Comparison of ENCODE assay signal across 8 mouse cellular contexts in genomic region chr16:21641944-21642343, GRCm38 (mm10). TPM values are rescaled to one million over a fixed set of nuclear protein-coding genes. Genes with fewer than 3 reads are reported as not detected.
DNase-seq lines count a peak whose midpoint lies in the region; ATAC-seq and TF ChIP-seq lines count a peak whose summit lies in the region.
"Had no signal": no experiment of that assay in that cellular context is flagged by ENCODE, and none has a peak within 500 bp of the region (broad histone marks: within the 10 kb centered on the region; RNA-seq: fewer than 3 reads in every experiment).

No protein-coding gene starts in this region.

- peaks cover 0 to 11% of the 10 kb centered on the region in 2 experiments; a peak in 2 of 4 replicates for H3K36me3 ChIP-seq in MEL (ENCODE audit: control insufficient read depth in 1 of 2, insufficient read depth in 2 of 2, low read length in 2 of 2)
- H3K36me3 ChIP-seq in lung, postnatal 0 days (ENCODE audit: insufficient read depth, low read length), result no peaks in the 10 kb centered on the region

- TF ChIP-seq POLR2A in MEL (IDR thresholded peaks at IDR 0.05; ENCODE audit: control insufficient read depth in 1 of 2, insufficient read depth in 1 of 2, low read depth in 1 of 2, low read length in 2 of 2, poor library complexity in 1 of 2), result no peak

- DNase-seq in MEL (ENCODE audit: low read depth, low spot score), result peak; percentile 83
- DNase-seq in kidney, adult 11 months, result peak; percentile 64
- DNase-seq in lung, postnatal 0 days (ENCODE audit: low spot score), result peak; percentile 88
- DNase-seq in cerebellum, postnatal 10 days, result no peak
- DNase-seq in cerebellum, adult 11 months, result no peak
- no peak for DNase-seq in ovary, adult 18-20 months (ENCODE audit: low spot score)

- peak; percentile 75 to 79 for TF ChIP-seq EP300 in MEL (IDR thresholded peaks at IDR 0.05; ENCODE audit: low read depth in 1 of 2, low read length in 2 of 2)
- TF ChIP-seq EP300 in lung, postnatal 0 days (IDR thresholded peaks at IDR 0.05), result peak; percentile 91

- no peak for TF ChIP-seq RAD21 in MEL (IDR thresholded peaks at IDR 0.05; ENCODE audit: low read depth, low read length)

- ATAC-seq in common myeloid progenitor, adult 5-6 weeks (replicated peaks; ENCODE audit: low read depth, poor library complexity, severe bottlenecking), result peak; percentile 72
- peak; percentile 73 for ATAC-seq in lung, postnatal 0 days

- H3K27me3 ChIP-seq in MEL (ENCODE audit: control insufficient read depth in 1 of 2, insufficient read depth in 2 of 2, low read length in 2 of 2), result no peaks in the 10 kb centered on the region
- no peaks in the 10 kb centered on the region for H3K27me3 ChIP-seq in lung, postnatal 0 days (replicated peaks; ENCODE audit: insufficient read depth, low read length)
- H3K27me3 ChIP-seq: neural tube, embryonic 12.5 days had no signal

- no peaks in the 10 kb centered on the region for H3K9me3 ChIP-seq in MEL (replicated peaks; ENCODE audit: insufficient read depth, low read length)
- H3K9me3 ChIP-seq in lung, postnatal 0 days (ENCODE audit: low read length), result no peaks in the 10 kb centered on the region
- H3K9me3 ChIP-seq: neural tube, embryonic 12.5 days had no signal

- no peaks in the 10 kb centered on the region for H3K79me2 ChIP-seq in MEL (ENCODE audit: control insufficient read depth, insufficient read depth, low read length, poor library complexity)

- peaks cover 9 to 22% of the 10 kb centered on the region in 2 experiments for H3K4me1 ChIP-seq in MEL (ENCODE audit: control insufficient read depth in 1 of 2, insufficient read depth in 2 of 2, low read length in 2 of 2)
- peaks cover 16% of the 10 kb centered on the region; the same call in 1 of the 2 replicates for H3K4me1 ChIP-seq in lung, postnatal 0 days (ENCODE audit: insufficient read depth, low read depth, low read length)

- peak overlapping the region; percentile 17; the same call in 1 of the 2 replicates for H3K9ac ChIP-seq in MEL (ENCODE audit: control insufficient read depth, low read depth, low read length, poor library complexity, severe bottlenecking)
- no peak overlapping the region for H3K9ac ChIP-seq in lung, postnatal 0 days (replicated peaks; ENCODE audit: low read depth)
- H3K9ac ChIP-seq: neural tube, embryonic 12.5 days had no signal

- H3K27ac ChIP-seq in MEL (ENCODE audit: control insufficient read depth, low read depth, low read length), result peak overlapping the region; percentile 67
- peak overlapping the region; percentile 54; the same call in 1 of the 2 replicates for H3K27ac ChIP-seq in lung, postnatal 0 days (ENCODE audit: low read length)
- H3K27ac ChIP-seq: neural tube, embryonic 12.5 days had no signal

- no peak for TF ChIP-seq CTCF in MEL (IDR thresholded peaks at IDR 0.05 in 2 of 3, conservative IDR thresholded peaks at IDR 0.05 in 1 of 3; ENCODE audit: control insufficient read depth in 1 of 3, insufficient read depth in 1 of 3, low read depth in 2 of 3, low read length in 3 of 3, poor library complexity in 1 of 3, severe bottlenecking in 1 of 3)
- TF ChIP-seq CTCF in lung, postnatal 0 days (IDR thresholded peaks at IDR 0.05), result no peak

- WGBS in lung, postnatal 0 days, result 23% methylated on average over 3 of the region's 3 CpGs

- no peak overlapping the region for H3K4me3 ChIP-seq in MEL (ENCODE audit: control insufficient read depth in 1 of 2, insufficient read depth in 1 of 2, low read depth in 2 of 2, low read length in 2 of 2)
- H3K4me3 ChIP-seq in lung, postnatal 0 days (ENCODE audit: low read depth, low read length), result no peak overlapping the region
- H3K4me3 ChIP-seq: neural tube, embryonic 12.5 days had no signal

- no peak overlapping the region for H3K4me2 ChIP-seq in lung, postnatal 0 days (replicated peaks; ENCODE audit: low read depth, low read length)
- H3K4me2 ChIP-seq: neural tube, embryonic 12.5 days had no signal

TF ChIP-seq in MEL, 35 proteins besides CTCF, POLR2A, EP300 and RAD21:
- TF ChIP-seq TCF12 (IDR thresholded peaks at IDR 0.05; ENCODE audit: low read depth, low read length) (peak; percentile 60; the same call in 1 of the 2 replicates), ZMIZ1 (IDR thresholded peaks at IDR 0.05; ENCODE audit: low read depth, low read length) (no peak), TAL1 (IDR thresholded peaks at IDR 0.05; ENCODE audit: low read length) (peak; percentile 21; the same call in 1 of the 2 replicates), MYB (IDR thresholded peaks at IDR 0.05; ENCODE audit: low read depth, low read length) (no peak), HCFC1 (IDR thresholded peaks at IDR 0.05; ENCODE audit: low read depth, low read length) (no peak), GATA1 (IDR thresholded peaks at IDR 0.05; ENCODE audit: low read depth, low read length) (0 out of 2 replicates have a peak, but pooled peaks have one; percentile 15), RCOR1 (IDR thresholded peaks at IDR 0.05; ENCODE audit: low read depth, low read length) (no peak; the same call in 1 of the 2 replicates), UBTF (IDR thresholded peaks at IDR 0.05; ENCODE audit: borderline replicate concordance, insufficient read depth, low read depth, low read length) (no peak), SMC3 (IDR thresholded peaks at IDR 0.05; ENCODE audit: low read depth, low read length) (0 out of 2 replicates have a peak, but pooled peaks have one; percentile 14), MAX (IDR thresholded peaks at IDR 0.05; ENCODE audit: low read length) (no peak), SIN3A (IDR thresholded peaks at IDR 0.05; ENCODE audit: low read length) (0 out of 2 replicates have a peak, but pooled peaks have one; percentile 25), E2F4 (IDR thresholded peaks at IDR 0.05; ENCODE audit: borderline replicate concordance, low read depth, low read length) (no peak), CHD1 (IDR thresholded peaks at IDR 0.05; ENCODE audit: low read depth, low read length) (no peak), MEF2A (IDR thresholded peaks at IDR 0.05; ENCODE audit: extremely low read depth, insufficient replicate concordance, low read depth, low read length, poor library complexity, severe bottlenecking) (no peak), GABPA (IDR thresholded peaks at IDR 0.05; ENCODE audit: low read depth, low read length) (no peak), ZNF384 (IDR thresholded peaks at IDR 0.05; ENCODE audit: low read depth, low read length) (no peak), ETS1 (IDR thresholded peaks at IDR 0.05; ENCODE audit: low read depth, low read length) (peak; percentile 53), ZC3H11A (IDR thresholded peaks at IDR 0.05; ENCODE audit: low read depth, low read length) (no peak), ZKSCAN1 (IDR thresholded peaks at IDR 0.05; ENCODE audit: low read depth, low read length) (no peak), USF2 (IDR thresholded peaks at IDR 0.05; ENCODE audit: borderline replicate concordance in 1 of 2, insufficient read depth in 1 of 2, low read depth in 1 of 2, low read length in 2 of 2) (no peak), POLR2AphosphoS2 (IDR thresholded peaks at IDR 0.05; ENCODE audit: low read length) (no peak), USF1 (IDR thresholded peaks at IDR 0.05; ENCODE audit: low read depth, low read length) (no peak), ELF1 (IDR thresholded peaks at IDR 0.05; ENCODE audit: low read depth, low read length) (peak; percentile 43), KAT2A (conservative IDR thresholded peaks at IDR 0.05; ENCODE audit: low read depth, low read length) (no peak), POLR2AphosphoS5 (IDR thresholded peaks at IDR 0.05; ENCODE audit: borderline replicate concordance, low read depth, low read length) (no peak), NRF1 (IDR thresholded peaks at IDR 0.05; ENCODE audit: insufficient read depth, low read depth, low read length, poor library complexity, severe bottlenecking) (no peak), MXI1 (IDR thresholded peaks at IDR 0.05; ENCODE audit: low read depth, low read length) (0 out of 2 replicates have a peak, but pooled peaks have one; percentile 12), BHLHE40 (IDR thresholded peaks at IDR 0.05; ENCODE audit: borderline replicate concordance, low read depth, low read length) (no peak), TBP (IDR thresholded peaks at IDR 0.05; ENCODE audit: low read depth, low read length) (no peak), MAFK (IDR thresholded peaks at IDR 0.05; ENCODE audit: borderline replicate concordance, low read depth, low read length) (no peak), MAZ (IDR thresholded peaks at IDR 0.05; ENCODE audit: low read depth, low read length) (no peak), CHD2 (IDR thresholded peaks at IDR 0.05; ENCODE audit: low read length) (no peak)

RNA-seq across cellular contexts. Expression of gene 2510009E07Rik, which starts 52.5 kb away (rescaled TPM):
- not detected in 2 replicates for total RNA-seq in MEL (2012; rRNA removed)
- not detected for polyA plus RNA-seq in MEL (2012; ENCODE audit: insufficient read depth in 1 of 2, insufficient read length in 2 of 2, low read depth in 1 of 2, low replicate concordance in 2 of 2, missing spikeins in 1 of 2)
- 0.23 and 0.39 TPM in 2 replicates for total RNA-seq in common myeloid progenitor, adult 5-6 weeks (2017)
- polyA plus RNA-seq in lung, postnatal 0 days (2015; fragmentation: Nextera tagmentation; extraction: Ambion mirVana), result 16.8 and 17.0 TPM in 2 replicates

Comparison
In these comparisons a context has a peak if more than half of its experiments do, and no peak if none do; other contexts are left out.
1. DNase-seq: peak in MEL (single experiment), kidney, adult 11 months (single experiment) and lung, postnatal 0 days (single experiment); none in cerebellum, postnatal 10 days (0 of 2), cerebellum, adult 11 months (single experiment) and ovary, adult 18-20 months (single experiment).